Mouse (Mus musculus) liver, postnatal 0 days (tissue): ENCODE data around the gene Ube2h.

ENCODE experiments used
- CTCF ChIP-seq: sonication (generic); IDR thresholded peaks from 2 replicates; pipeline ENCODE4 v1.5.1; 2016; ENCODE audit warnings: antibody characterized with exemption, low read depth
- EP300 ChIP-seq: IDR thresholded peaks from 2 replicates; pipeline ENCODE4 v1.6.1; 2016; ENCODE audit warnings: antibody characterized with exemption, low read depth, mild to moderate bottlenecking

DNA sequence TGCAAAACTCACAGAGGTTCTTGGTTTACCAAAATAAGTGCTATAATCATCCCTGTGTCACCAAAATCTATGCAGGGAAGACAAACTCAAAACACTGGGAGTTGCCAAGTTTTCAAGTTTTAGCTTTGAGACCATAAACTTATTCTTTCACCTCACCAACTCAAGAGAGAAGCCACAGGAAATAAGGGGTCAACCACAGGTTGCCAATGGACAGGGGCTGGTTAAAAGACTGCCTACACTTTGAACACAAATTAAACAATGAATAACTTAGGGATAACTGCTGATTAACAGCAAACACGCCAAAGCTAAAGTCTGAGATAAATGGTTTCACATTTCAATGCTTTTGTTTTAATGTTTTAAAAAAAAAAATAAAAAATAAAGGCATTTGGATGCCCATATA lies 5.2 kb downstream of the Ube2h start:
- TF ChIP-seq CTCF (no peak), EP300 (no peak)
